Mouse (Mus musculus): ENCODE data around the gene Filip1l.

DNA sequence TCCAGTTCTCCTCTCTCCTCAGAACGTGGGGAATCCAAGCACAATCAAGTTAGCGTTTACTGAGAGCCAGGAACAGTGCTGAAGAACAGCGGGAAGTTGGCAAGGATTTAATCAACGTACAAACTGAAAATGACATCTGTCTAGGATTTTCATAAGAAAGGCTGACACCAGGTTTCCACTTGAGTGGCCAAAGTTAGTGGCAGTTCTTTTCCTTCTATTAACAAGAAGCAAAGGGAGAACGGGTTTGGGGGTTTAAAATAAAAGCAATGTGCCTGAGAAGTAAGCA, 12.3 kb upstream of the Filip1l start:
- TF ChIP-seq POLR2A (IDR thresholded peaks at IDR 0.05; ENCODE audit: borderline replicate concordance, low read depth, low read length) (no peak), CTCF (IDR thresholded peaks at IDR 0.05; ENCODE audit: low read depth, low read length) (no peak)
